Mouse (Mus musculus) limb, embryonic 11.5 days (tissue): ENCODE data around the gene Crip1. TPM values are rescaled to one million over a fixed set of nuclear protein-coding genes. Genes with fewer than 3 reads are reported as not detected.
A peak's percentile ranks its signal among the peaks of the same experiment; 100 is the strongest.

Experiments
- ATAC-seq: fragments of 200-750 bp; cut with Nextera tagmentation; 2 replicates; pipeline ENCODE4 v1.8.0; 2017; ENCODE audit warnings: low read depth; ENCODE audit not compliant: insufficient number of reproducible peaks, low FRiP score, low TSS enrichment
- DNase-seq: peaks from one replicate; pipeline ENCODE4 v3.0.0-alpha.2; 2015; ENCODE audit warnings: low spot score
- H3K27ac ChIP-seq: fragments of 300-500 bp; sonication (generic); replicated peaks from 2 replicates; pipeline ENCODE4 v1.5.1; 2014; ENCODE audit warnings: low read depth, mild to moderate bottlenecking, low read length
- H3K27me3 ChIP-seq: fragments of 300-500 bp; sonication (generic); 2 replicates; pipeline ENCODE4 v1.6.1; 2014; ENCODE audit warnings: mild to moderate bottlenecking, low read length, mixed read lengths; ENCODE audit not compliant: control insufficient read depth, insufficient read depth
- H3K36me3 ChIP-seq: fragments of 300-500 bp; sonication (generic); 2 replicates; pipeline ENCODE4 v1.6.1; 2014; ENCODE audit warnings: mild to moderate bottlenecking, low read length, moderate library complexity, mixed read lengths; ENCODE audit not compliant: control insufficient read depth, insufficient read depth
- H3K4me1 ChIP-seq: fragments of 300-500 bp; sonication (generic); 2 replicates; pipeline ENCODE4 v1.6.1; 2014; ENCODE audit warnings: low read length, mixed read lengths; ENCODE audit not compliant: control insufficient read depth, insufficient read depth
- H3K4me2 ChIP-seq: fragments of 300-500 bp; sonication (generic); 2 replicates; pipeline ENCODE4 v1.6.1; 2014; ENCODE audit warnings: low read depth, mild to moderate bottlenecking, moderate library complexity; ENCODE audit not compliant: severe bottlenecking
- H3K4me3 ChIP-seq: fragments of 300-500 bp; sonication (generic); 2 replicates; pipeline ENCODE4 v1.5.1; 2014; ENCODE audit warnings: low read depth, low read length
- H3K9ac ChIP-seq: fragments of 300-500 bp; sonication (generic); 2 replicates; pipeline ENCODE4 v1.6.1; 2014; ENCODE audit warnings: mild to moderate bottlenecking, low read length
- H3K9me3 ChIP-seq: fragments of 300-500 bp; sonication (generic); 2 replicates; pipeline ENCODE4 v1.6.1; 2016; ENCODE audit warnings: low read length; ENCODE audit not compliant: control insufficient read depth
- WGBS: fragments of 180-500 bp; shearing (Covaris S2); extraction: QIAGEN DNeasy Blood & Tissue Kit; methylation state at CpG from one replicate; pipeline ENCODE4 v1.1.7; 2014; 5-methylcytosine and 5-hydroxymethylcytosine counted together
- polyA plus RNA-seq: library from polyadenylated mRNA; unstranded; fragments of >200 nt; fragmentation: Nextera tagmentation; extraction: Ambion mirVana; gene quantifications from 2 replicates; pipeline ENCODE4 v1.2.1, GENCODE M21; 2014

Gene Crip1
- polyA plus RNA-seq, 1 experiment from 2014 or later = 62.8 TPM

GRCm38 (mm10) chr12:113102461-113102860, 43.7 kb upstream of the Crip1 start:
- Histone ChIP-seq H3K36me3 (peaks cover 9% of the 10 kb centered on the region; the same call in 1 of the 2 replicates), H3K27ac (no peak overlapping the region), H3K4me1 (peaks cover 17% of the 10 kb centered on the region), H3K9me3 (no peaks in the 10 kb centered on the region), H3K27me3 (no peaks in the 10 kb centered on the region), H3K9ac (no peak overlapping the region), H3K4me3 (no peak overlapping the region), H3K4me2 (no peak overlapping the region)
- 70% methylated on average over 6 of the region's 6 CpGs for WGBS
- ATAC-seq (no peak), DNase-seq (peak; percentile 49)

- DNase-seq = no peak
- Histone ChIP-seq H3K36me3 (peaks cover 9% of the 10 kb centered on the region; the same call in 1 of the 2 replicates), H3K9me3 (no peaks in the 10 kb centered on the region), H3K4me2 (no peak overlapping the region), H3K4me3 (no peak overlapping the region), H3K27ac (no peak overlapping the region), H3K27me3 (no peaks in the 10 kb centered on the region), H3K4me1 (peaks cover 14% of the 10 kb centered on the region), H3K9ac (no peak overlapping the region)
- no peak for ATAC-seq
- whole genome bisulfite sequencing = 82% methylated on average over 8 of the region's 8 CpGs
Measured at GRCm38 (mm10) chr12:113103846-113104451, 42.2 kb upstream of the Crip1 start.

- DNase-seq (no peak), ATAC-seq (no peak)
- no peaks in the 10 kb centered on the region for H3K27me3 ChIP-seq
- H3K36me3 ChIP-seq = peaks cover 9% of the 10 kb centered on the region; the same call in 1 of the 2 replicates
- H3K9me3 ChIP-seq = no peaks in the 10 kb centered on the region
- H3K9ac ChIP-seq = no peak overlapping the region
- 91% methylated on average over 6 of the region's 6 CpGs for WGBS
- H3K27ac ChIP-seq = no peak overlapping the region
- H3K4me2 ChIP-seq = no peak overlapping the region
- no peak overlapping the region for H3K4me3 ChIP-seq
- H3K4me1 ChIP-seq = no peaks in the 10 kb centered on the region
Measured at GRCm38 (mm10) chr12:113106386-113106785, 39.7 kb upstream of the Crip1 start.

- no peak overlapping the region for H3K4me2 ChIP-seq
- no peak overlapping the region for H3K4me3 ChIP-seq
- no peaks in the 10 kb centered on the region for H3K27me3 ChIP-seq
- H3K36me3 ChIP-seq = peaks cover 9% of the 10 kb centered on the region; the same call in 1 of the 2 replicates
- no peak for ATAC-seq
- H3K4me1 ChIP-seq = no peaks in the 10 kb centered on the region
- DNase-seq = no peak
- WGBS = 89% methylated on average over 4 of the region's 4 CpGs
- no peaks in the 10 kb centered on the region for H3K9me3 ChIP-seq
- H3K9ac ChIP-seq = no peak overlapping the region
- H3K27ac ChIP-seq = no peak overlapping the region
Measured at GRCm38 (mm10) chr12:113107431-113108124, 38.5 kb upstream of the Crip1 start.

- ATAC-seq = no peak
Measured at GRCm38 (mm10) chr12:113108528-113109283, 37.4 kb upstream of the Crip1 start.

GRCm38 (mm10) chr12:113109801-113110200, 36.3 kb upstream of the Crip1 start:
- 90% methylated on average over 10 of the region's 10 CpGs for whole genome bisulfite sequencing
- Histone ChIP-seq H3K9me3 (no peaks in the 10 kb centered on the region), H3K36me3 (peaks cover 18% of the 10 kb centered on the region; the same call in 1 of the 2 replicates), H3K4me1 (no peaks in the 10 kb centered on the region), H3K9ac (no peak overlapping the region), H3K4me3 (no peak overlapping the region), H3K27me3 (no peaks in the 10 kb centered on the region), H3K4me2 (no peak overlapping the region), H3K27ac (no peak overlapping the region)
- ATAC-seq (no peak), DNase-seq (no peak)

More at GRCm38 (mm10) chr12:113108528-113109283, 37.4 kb upstream of the Crip1 start:
- Histone ChIP-seq H3K9me3 (no peaks in the 10 kb centered on the region), H3K4me3 (no peak overlapping the region), H3K4me2 (no peak overlapping the region), H3K27ac (no peak overlapping the region), H3K9ac (no peak overlapping the region), H3K4me1 (no peaks in the 10 kb centered on the region), H3K36me3 (peaks cover 17% of the 10 kb centered on the region; the same call in 1 of the 2 replicates), H3K27me3 (no peaks in the 10 kb centered on the region)
- DNase-seq = no peak
- WGBS = 88% methylated on average over 17 of the region's 17 CpGs

- no peak for ATAC-seq
- Histone ChIP-seq H3K4me3 (no peak overlapping the region), H3K9ac (no peak overlapping the region), H3K4me2 (no peak overlapping the region), H3K27ac (no peak overlapping the region), H3K27me3 (no peaks in the 10 kb centered on the region), H3K4me1 (no peaks in the 10 kb centered on the region), H3K36me3 (peaks cover 38% of the 10 kb centered on the region), H3K9me3 (no peaks in the 10 kb centered on the region)
- no peak for DNase-seq
- WGBS = 94% methylated on average over 4 of the region's 4 CpGs
Measured at GRCm38 (mm10) chr12:113114141-113114540, 32.0 kb upstream of the Crip1 start.

GRCm38 (mm10) chr12:113114856-113115538, 31.1 kb upstream of the Crip1 start:
- Histone ChIP-seq H3K4me1 (no peaks in the 10 kb centered on the region), H3K27me3 (no peaks in the 10 kb centered on the region), H3K4me2 (no peak overlapping the region), H3K9ac (no peak overlapping the region), H3K36me3 (peaks cover 38% of the 10 kb centered on the region), H3K9me3 (no peaks in the 10 kb centered on the region), H3K27ac (no peak overlapping the region), H3K4me3 (no peak overlapping the region)
- DNase-seq = no peak
- no peak for ATAC-seq
- WGBS = 87% methylated on average over 16 of the region's 16 CpGs
